9 mouse cellular contexts compared by ENCODE assay signal in genomic region chr7:112233345-112234005, GRCm38 (mm10). TPM values are rescaled to one million over a fixed set of nuclear protein-coding genes. Genes with fewer than 3 reads are reported as not detected.
DNase-seq lines count a peak whose midpoint lies in the region; ATAC-seq and TF ChIP-seq lines count a peak whose summit lies in the region.
"Had no signal": no experiment of that assay in that cellular context is flagged by ENCODE, and none has a peak within 500 bp of the region (broad histone marks: within the 10 kb centered on the region; RNA-seq: fewer than 3 reads in every experiment).

No protein-coding gene starts in this region.

- H3K4me1 ChIP-seq in heart, embryonic 10.5 days, result peaks cover 81% of the 10 kb centered on the region
- H3K4me1 ChIP-seq in embryonic facial prominence, embryonic 14.5 days (ENCODE audit: control insufficient read depth, insufficient read depth, low read length), result peaks cover 6% of the 10 kb centered on the region
- H3K4me1 ChIP-seq in midbrain, embryonic 10.5 days, result peaks cover 31% of the 10 kb centered on the region
- peaks cover 3% of the 10 kb centered on the region; the same call in 1 of the 2 replicates for H3K4me1 ChIP-seq in stomach, postnatal 0 days (replicated peaks; ENCODE audit: control insufficient read depth, insufficient read depth)

- H3K36me3 ChIP-seq in heart, embryonic 10.5 days, result peaks cover 71% of the 10 kb centered on the region
- no peaks in the 10 kb centered on the region for H3K36me3 ChIP-seq in embryonic facial prominence, embryonic 14.5 days (ENCODE audit: control insufficient read depth, insufficient read depth, low read length)
- no peaks in the 10 kb centered on the region for H3K36me3 ChIP-seq in midbrain, embryonic 10.5 days
- H3K36me3 ChIP-seq in stomach, postnatal 0 days (ENCODE audit: control insufficient read depth, insufficient read depth, low read length), result no peaks in the 10 kb centered on the region

- no peak for TF ChIP-seq EP300 in stomach, postnatal 0 days (optimal IDR thresholded peaks at IDR 0.05)

- H3K27ac ChIP-seq in heart, embryonic 10.5 days, result peak overlapping the region; percentile 73
- H3K27ac ChIP-seq in embryonic facial prominence, embryonic 14.5 days (replicated peaks; ENCODE audit: low read depth, low read length), result peak overlapping the region; percentile 22; the same call in 1 of the 2 replicates
- H3K27ac ChIP-seq in midbrain, embryonic 10.5 days (replicated peaks), result peak overlapping the region; percentile 68
- H3K27ac ChIP-seq in stomach, postnatal 0 days (replicated peaks), result peak overlapping the region; percentile 53
- H3K27ac ChIP-seq: macrophage had no signal

- no peak overlapping the region; the same call in 1 of the 2 replicates for H3K4me3 ChIP-seq in heart, embryonic 10.5 days
- no peak overlapping the region for H3K4me3 ChIP-seq in embryonic facial prominence, embryonic 14.5 days (ENCODE audit: low read depth, low read length)
- H3K4me3 ChIP-seq in midbrain, embryonic 10.5 days, result no peak overlapping the region
- H3K4me3 ChIP-seq in stomach, postnatal 0 days (ENCODE audit: low read depth, low read length), result no peak overlapping the region

- H3K9ac ChIP-seq in embryonic facial prominence, embryonic 14.5 days (ENCODE audit: low read depth, low read length), result no peak overlapping the region
- no peak overlapping the region for H3K9ac ChIP-seq in stomach, postnatal 0 days (ENCODE audit: low read length)

- no peaks in the 10 kb centered on the region for H3K27me3 ChIP-seq in heart, embryonic 10.5 days (ENCODE audit: insufficient read depth, poor library complexity, severe bottlenecking)
- no peaks in the 10 kb centered on the region for H3K27me3 ChIP-seq in embryonic facial prominence, embryonic 14.5 days (replicated peaks; ENCODE audit: control insufficient read depth, insufficient read depth, low read length)
- H3K27me3 ChIP-seq in midbrain, embryonic 10.5 days (ENCODE audit: low read depth, poor library complexity, severe bottlenecking), result peaks cover 20% of the 10 kb centered on the region
- no peaks in the 10 kb centered on the region for H3K27me3 ChIP-seq in stomach, postnatal 0 days (ENCODE audit: control insufficient read depth, insufficient read depth, low read length)

- ATAC-seq in embryonic facial prominence, embryonic 14.5 days (ENCODE audit: low read depth), result no peak
- ATAC-seq in stomach, postnatal 0 days (ENCODE audit: low FRiP score, low TSS enrichment), result no peak

- H3K4me2 ChIP-seq in embryonic facial prominence, embryonic 14.5 days (ENCODE audit: low read depth, low read length), result no peak overlapping the region
- no peak overlapping the region for H3K4me2 ChIP-seq in stomach, postnatal 0 days (replicated peaks; ENCODE audit: low read depth)

- 45% methylated on average over 7 of the region's 7 CpGs for WGBS in heart, embryonic 10.5 days
- 32% methylated on average over 7 of the region's 7 CpGs for WGBS in embryonic facial prominence, embryonic 14.5 days
- 47% methylated on average over 7 of the region's 7 CpGs for WGBS in midbrain, embryonic 10.5 days
- WGBS in stomach, postnatal 0 days, result 34% methylated on average over 7 of the region's 7 CpGs

- H3K9me3 ChIP-seq in heart, embryonic 10.5 days, result no peaks in the 10 kb centered on the region
- H3K9me3 ChIP-seq in embryonic facial prominence, embryonic 14.5 days (ENCODE audit: control insufficient read depth, low read length), result no peaks in the 10 kb centered on the region
- H3K9me3 ChIP-seq in midbrain, embryonic 10.5 days (replicated peaks), result no peaks in the 10 kb centered on the region
- no peaks in the 10 kb centered on the region for H3K9me3 ChIP-seq in stomach, postnatal 0 days (ENCODE audit: control insufficient read depth, low read length)

- no peak for DNase-seq in heart, embryonic 10.5 days (ENCODE audit: low spot score)
- no peak for DNase-seq in heart, postnatal 25 days (ENCODE audit: low spot score)
- DNase-seq in embryonic facial prominence, embryonic 14.5 days (ENCODE audit: low spot score), result peak; percentile 33
- DNase-seq in layer of hippocampus, adult 18-20 months (ENCODE audit: low spot score in 2 of 2), result peak; percentile 79 to 90
- peak; percentile 39 for DNase-seq in midbrain, embryonic 10.5 days (ENCODE audit: low spot score)
- no peak for DNase-seq in stomach, postnatal 0 days (ENCODE audit: low spot score)
- no peak for DNase-seq in kidney, postnatal 14 days
- no peak for DNase-seq in kidney, adult 18-20 months

- intact Hi-C loops in heart, postnatal 25 days (cut with DNase I), result loop anchor here (5.0 kb wide), 1 partner anchor 39 kb away; no protein-coding TSS in a partner anchor

- no peak for TF ChIP-seq CTCF in stomach, postnatal 0 days (IDR thresholded peaks at IDR 0.05; ENCODE audit: low read depth)

RNA-seq across cellular contexts. Expression of gene Mical2, which starts 7.8 kb away (rescaled TPM):
- polyA plus RNA-seq in heart, embryonic 10.5 days (2016; fragmentation: Nextera tagmentation; extraction: Ambion mirVana), result 77.8 and 153 TPM in 2 replicates
- total RNA-seq in heart, postnatal 25 days (2021), result 100 to 1,000 TPM in 1 of 2 experiments, 10 to 100 TPM in 1; 93.4 to 103 TPM
- 11.0 and 11.5 TPM in 2 replicates for polyA plus RNA-seq in embryonic facial prominence, embryonic 14.5 days (2014; fragmentation: Nextera tagmentation; extraction: Ambion mirVana)
- total RNA-seq in layer of hippocampus, adult 18-20 months (2021), result 100 to 1,000 TPM; 611 to 639 TPM
- 0.78 and 1.3 TPM in 2 replicates for polyA plus RNA-seq in midbrain, embryonic 10.5 days (2016; fragmentation: Nextera tagmentation; extraction: Ambion mirVana)
- 8.4 and 8.8 TPM in 2 replicates for polyA plus RNA-seq in stomach, postnatal 0 days (2015; fragmentation: Nextera tagmentation; extraction: Ambion mirVana)

Comparison
In these comparisons a context has a peak if more than half of its experiments do, and no peak if none do; other contexts are left out.
1. DNase-seq: peak in embryonic facial prominence, embryonic 14.5 days (single experiment), layer of hippocampus, adult 18-20 months (2 of 2) and midbrain, embryonic 10.5 days (single experiment); none in heart, embryonic 10.5 days (single experiment), heart, postnatal 25 days (single experiment), stomach, postnatal 0 days (single experiment), kidney, postnatal 14 days (single experiment) and kidney, adult 18-20 months (single experiment).
2. H3K27ac ChIP-seq: peak in every context shown above with its lines; median percentile 73 in heart, embryonic 10.5 days; 68 in midbrain, embryonic 10.5 days; 53 in stomach, postnatal 0 days; 22 in embryonic facial prominence, embryonic 14.5 days.